In the genomic region with DNA sequence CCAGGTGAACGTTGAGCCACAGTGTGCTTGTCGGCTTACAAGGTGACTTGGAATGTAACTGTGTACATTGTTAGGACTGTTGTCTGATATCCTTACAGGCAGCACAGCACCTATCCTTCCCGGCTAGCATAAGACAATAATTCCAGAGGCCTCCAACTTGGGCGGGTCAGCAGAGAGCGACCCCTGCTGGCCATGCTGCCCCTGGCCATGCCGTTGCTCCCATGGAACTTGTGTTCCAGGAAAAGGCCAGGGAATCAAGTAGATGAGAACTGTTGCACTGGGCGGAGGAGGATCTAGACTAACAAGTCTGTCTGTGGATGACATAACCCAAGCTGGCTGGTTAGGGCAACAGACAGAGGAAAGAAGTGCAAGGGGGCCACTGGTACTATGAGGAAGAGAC, we compare ENCODE assay signal across 8 mouse cellular contexts. TPM values are rescaled to one million over a fixed set of nuclear protein-coding genes. Genes with fewer than 3 reads are reported as not detected.
DNase-seq lines count a peak whose midpoint lies in the region; ATAC-seq and TF ChIP-seq lines count a peak whose summit lies in the region.

No protein-coding gene starts in this region.

- no peak overlapping the region for H3K4me2 ChIP-seq in forebrain, embryonic 16.5 days (ENCODE audit: low read length)
- H3K4me2 ChIP-seq in midbrain, embryonic 15.5 days: no peak overlapping the region

- no peak overlapping the region for H3K4me3 ChIP-seq in forebrain, embryonic 10.5 days
- H3K4me3 ChIP-seq in forebrain, embryonic 16.5 days (replicated peaks; ENCODE audit: low read length): no peak overlapping the region
- no peak overlapping the region for H3K4me3 ChIP-seq in MEL (ENCODE audit: control insufficient read depth in 1 of 2, insufficient read depth in 1 of 2, low read depth in 2 of 2, low read length in 2 of 2)
- no peak overlapping the region for H3K4me3 ChIP-seq in heart, embryonic 10.5 days
- H3K4me3 ChIP-seq in midbrain, embryonic 15.5 days: no peak overlapping the region

- peaks cover 5% of the 10 kb centered on the region; the same call in 1 of the 2 replicates for H3K36me3 ChIP-seq in forebrain, embryonic 10.5 days (replicated peaks)
- no peaks in the 10 kb centered on the region for H3K36me3 ChIP-seq in forebrain, embryonic 16.5 days (ENCODE audit: control insufficient read depth, insufficient read depth)
- peaks cover 0 to 14% of the 10 kb centered on the region in 2 experiments; a peak in 2 of 4 replicates for H3K36me3 ChIP-seq in MEL (ENCODE audit: control insufficient read depth in 1 of 2, insufficient read depth in 2 of 2, low read length in 2 of 2)
- peaks cover 7% of the 10 kb centered on the region; the same call in 1 of the 2 replicates for H3K36me3 ChIP-seq in heart, embryonic 10.5 days
- no peaks in the 10 kb centered on the region for H3K36me3 ChIP-seq in midbrain, embryonic 15.5 days (replicated peaks)

- no peak overlapping the region for H3K27ac ChIP-seq in forebrain, embryonic 10.5 days
- no peak overlapping the region for H3K27ac ChIP-seq in forebrain, embryonic 16.5 days (ENCODE audit: low read length)
- no peak overlapping the region for H3K27ac ChIP-seq in MEL (ENCODE audit: control insufficient read depth, low read depth, low read length)
- no peak overlapping the region for H3K27ac ChIP-seq in heart, embryonic 10.5 days
- H3K27ac ChIP-seq in midbrain, embryonic 15.5 days: no peak overlapping the region

- H3K79me2 ChIP-seq in MEL (ENCODE audit: control insufficient read depth, insufficient read depth, low read length, poor library complexity): no peaks in the 10 kb centered on the region

- H3K27me3 ChIP-seq in forebrain, embryonic 10.5 days (ENCODE audit: poor library complexity, severe bottlenecking): no peaks in the 10 kb centered on the region
- no peaks in the 10 kb centered on the region for H3K27me3 ChIP-seq in forebrain, embryonic 16.5 days (replicated peaks; ENCODE audit: control insufficient read depth, insufficient read depth, low read length)
- H3K27me3 ChIP-seq in MEL (ENCODE audit: control insufficient read depth in 1 of 2, insufficient read depth in 2 of 2, low read length in 2 of 2): no peaks in the 10 kb centered on the region
- no peaks in the 10 kb centered on the region for H3K27me3 ChIP-seq in heart, embryonic 10.5 days (ENCODE audit: insufficient read depth, poor library complexity, severe bottlenecking)
- no peaks in the 10 kb centered on the region for H3K27me3 ChIP-seq in midbrain, embryonic 15.5 days (replicated peaks)

- peaks cover 18% of the 10 kb centered on the region for H3K4me1 ChIP-seq in forebrain, embryonic 10.5 days
- H3K4me1 ChIP-seq in forebrain, embryonic 16.5 days (replicated peaks; ENCODE audit: control insufficient read depth, insufficient read depth, low read length): peaks cover 30% of the 10 kb centered on the region
- H3K4me1 ChIP-seq in MEL (ENCODE audit: control insufficient read depth in 1 of 2, insufficient read depth in 2 of 2, low read length in 2 of 2): peaks cover 9 to 20% of the 10 kb centered on the region in 2 experiments
- peaks cover 39% of the 10 kb centered on the region for H3K4me1 ChIP-seq in heart, embryonic 10.5 days
- H3K4me1 ChIP-seq in midbrain, embryonic 15.5 days: 0 out of 2 replicates have a peak, but pooled peaks cover 11% of the 10 kb centered on the region

- peak; percentile 57 for DNase-seq in forebrain, embryonic 10.5 days (ENCODE audit: extremely low spot score, low spot score)
- DNase-seq in MEL (ENCODE audit: low read depth, low spot score): peak; percentile 62
- peak; percentile 80 to 82 for DNase-seq in cerebellum, postnatal 10 days
- peak; percentile 86 for DNase-seq in heart, embryonic 10.5 days (ENCODE audit: low spot score)
- DNase-seq in kidney, postnatal 14 days: peak; percentile 75
- DNase-seq in frontal cortex, postnatal 25 days (ENCODE audit: low spot score in 2 of 2): no peak

- TF ChIP-seq CTCF in MEL (IDR thresholded peaks at IDR 0.05 in 2 of 3, conservative IDR thresholded peaks at IDR 0.05 in 1 of 3; ENCODE audit: control insufficient read depth in 1 of 3, insufficient read depth in 1 of 3, low read depth in 2 of 3, low read length in 3 of 3, poor library complexity in 1 of 3, severe bottlenecking in 1 of 3): peak; percentile 82 to 92 (median 86)

- no peaks in the 10 kb centered on the region for H3K9me3 ChIP-seq in forebrain, embryonic 10.5 days
- H3K9me3 ChIP-seq in forebrain, embryonic 16.5 days (ENCODE audit: control insufficient read depth, low read length): 0 out of 2 replicates have a peak, but pooled peaks cover 3% of the 10 kb centered on the region
- no peaks in the 10 kb centered on the region for H3K9me3 ChIP-seq in MEL (replicated peaks; ENCODE audit: insufficient read depth, low read length)
- H3K9me3 ChIP-seq in heart, embryonic 10.5 days: no peaks in the 10 kb centered on the region
- H3K9me3 ChIP-seq in midbrain, embryonic 15.5 days: no peaks in the 10 kb centered on the region

- H3K9ac ChIP-seq in forebrain, embryonic 16.5 days (replicated peaks; ENCODE audit: low read depth, low read length): no peak overlapping the region
- H3K9ac ChIP-seq in MEL (ENCODE audit: control insufficient read depth, low read depth, low read length, poor library complexity, severe bottlenecking): no peak overlapping the region; the same call in 1 of the 2 replicates
- H3K9ac ChIP-seq in midbrain, embryonic 15.5 days: no peak overlapping the region

- no peak for ATAC-seq in forebrain, embryonic 16.5 days
- peak; percentile 43 for ATAC-seq in midbrain, embryonic 15.5 days (replicated peaks)

- 32% methylated on average over 7 of the region's 7 CpGs for WGBS in forebrain, embryonic 10.5 days
- WGBS in forebrain, embryonic 16.5 days: 31% methylated on average over 7 of the region's 7 CpGs
- 35% methylated on average over 7 of the region's 7 CpGs for WGBS in heart, embryonic 10.5 days
- WGBS in midbrain, embryonic 15.5 days: 34% methylated on average over 7 of the region's 7 CpGs

- no peak for TF ChIP-seq POLR2A in MEL (IDR thresholded peaks at IDR 0.05; ENCODE audit: control insufficient read depth in 1 of 2, insufficient read depth in 1 of 2, low read depth in 1 of 2, low read length in 2 of 2, poor library complexity in 1 of 2)

- peak; percentile 61 for TF ChIP-seq RAD21 in MEL (IDR thresholded peaks at IDR 0.05; ENCODE audit: low read depth, low read length)

- no peak for TF ChIP-seq EP300 in MEL (IDR thresholded peaks at IDR 0.05; ENCODE audit: low read depth in 1 of 2, low read length in 2 of 2)

TF ChIP-seq in MEL, 35 proteins besides CTCF, POLR2A, EP300 and RAD21:
- TF ChIP-seq ZC3H11A (IDR thresholded peaks at IDR 0.05; ENCODE audit: low read depth, low read length): peak; percentile 70
- TF ChIP-seq JUND (IDR thresholded peaks at IDR 0.05; ENCODE audit: low read depth, low read length): no peak
- TF ChIP-seq MYB (IDR thresholded peaks at IDR 0.05; ENCODE audit: low read depth, low read length): no peak
- no peak for TF ChIP-seq CHD2 (IDR thresholded peaks at IDR 0.05; ENCODE audit: low read length)
- no peak for TF ChIP-seq CHD1 (IDR thresholded peaks at IDR 0.05; ENCODE audit: low read depth, low read length)
- TF ChIP-seq POLR2AphosphoS5 (IDR thresholded peaks at IDR 0.05; ENCODE audit: borderline replicate concordance, low read depth, low read length): no peak
- peak; percentile 89 for TF ChIP-seq SMC3 (IDR thresholded peaks at IDR 0.05; ENCODE audit: low read depth, low read length)
- peak; percentile 30 for TF ChIP-seq ZNF384 (IDR thresholded peaks at IDR 0.05; ENCODE audit: low read depth, low read length)
- TF ChIP-seq NELFE (IDR thresholded peaks at IDR 0.05; ENCODE audit: low read depth, low read length): no peak
- TF ChIP-seq NRF1 (IDR thresholded peaks at IDR 0.05; ENCODE audit: insufficient read depth, low read depth, low read length, poor library complexity, severe bottlenecking): no peak
TF ChIP-seq in MEL: peak in this region for 3.

RNA-seq across cellular contexts. Expression of gene Elk3, which starts 19.6 kb away (rescaled TPM):
- polyA plus RNA-seq in forebrain, embryonic 10.5 days (2016; fragmentation: Nextera tagmentation; extraction: Ambion mirVana): 13.1 and 14.5 TPM in 2 replicates
- polyA plus RNA-seq in forebrain, embryonic 16.5 days (2015; fragmentation: Nextera tagmentation; extraction: Ambion mirVana): 6.6 and 9.8 TPM in 2 replicates
- total RNA-seq in MEL (2012; rRNA removed): 0.65 and 1.0 TPM in 2 replicates
- polyA plus RNA-seq in MEL (2012; ENCODE audit: insufficient read depth in 1 of 2, insufficient read length in 2 of 2, low read depth in 1 of 2, low replicate concordance in 2 of 2, missing spikeins in 1 of 2): 1 to 10 TPM in 1 of 2 experiments, not detected in 1; 6.3 TPM
- polyA plus RNA-seq in heart, embryonic 10.5 days (2016; fragmentation: Nextera tagmentation; extraction: Ambion mirVana): 23.6 and 25.9 TPM in 2 replicates
- 7.5 and 7.9 TPM in 2 replicates for polyA plus RNA-seq in midbrain, embryonic 15.5 days (2015; fragmentation: Nextera tagmentation; extraction: Ambion mirVana)

Comparison
In these comparisons a context has a peak if more than half of its experiments do, and no peak if none do; other contexts are left out.
1. DNase-seq: peak in forebrain, embryonic 10.5 days (single experiment), MEL (single experiment), cerebellum, postnatal 10 days (2 of 2), heart, embryonic 10.5 days (single experiment) and kidney, postnatal 14 days (single experiment); none in frontal cortex, postnatal 25 days (0 of 2).